Mouse (Mus musculus) ES-Bruce4 (cell line): ENCODE data around the gene Cep170.

Source experiments
- CTCF ChIP-seq: IDR thresholded peaks from one replicate; pipeline ENCODE4 v1.8.1; 2011; ENCODE audit warnings: low read depth, low read length
- POLR2A ChIP-seq: IDR thresholded peaks from one replicate; pipeline ENCODE4 v1.8.1; 2011; ENCODE audit warnings: low read length; ENCODE audit not compliant: insufficient read depth

- no peak for TF ChIP-seq CTCF
- no peak for TF ChIP-seq POLR2A
Observed at GRCm38 (mm10) chr1:176724771-176725170, 89.1 kb downstream of the Cep170 start.
